Mouse (Mus musculus) bone marrow macrophage, adult 2 months (primary cell): ENCODE data around the gene Cbfa2t3.

Experiments used
- CTCF ChIP-seq: IDR thresholded peaks from 2 replicates; pipeline ENCODE4 v1.5.1; 2012; ENCODE audit warnings: low read depth, mild to moderate bottlenecking, low read length, moderate library complexity
- POLR2A ChIP-seq: IDR thresholded peaks from 2 replicates; pipeline ENCODE4 v1.6.1; 2012; ENCODE audit warnings: mild to moderate bottlenecking, low read depth, low read length, borderline replicate concordance

GRCm38 (mm10) chr8:122719500-122720065 is 20.7 kb upstream of the Cbfa2t3 start:
- TF ChIP-seq CTCF (no peak), POLR2A (no peak)
